Comparison of ENCODE assay signal across 7 mouse cellular contexts in genomic region chr10:78458348-78459111, GRCm38 (mm10). TPM values are rescaled to one million over a fixed set of nuclear protein-coding genes. Genes with fewer than 3 reads are reported as not detected.
A peak's percentile ranks its signal among the peaks of the same experiment; 100 is the strongest.
DNase-seq lines count a peak whose midpoint lies in the region; ATAC-seq lines count a peak whose summit lies in the region.

No protein-coding gene starts in this region.

- 65% methylated on average over 5 of the region's 5 CpGs for WGBS in forebrain, embryonic 12.5 days
- 64% methylated on average over 5 of the region's 5 CpGs for WGBS in midbrain, embryonic 15.5 days

- H3K36me3 ChIP-seq in forebrain, embryonic 12.5 days (replicated peaks): no peaks in the 10 kb centered on the region
- no peaks in the 10 kb centered on the region for H3K36me3 ChIP-seq in midbrain, embryonic 15.5 days (replicated peaks)

- no peaks in the 10 kb centered on the region for H3K9me3 ChIP-seq in forebrain, embryonic 12.5 days
- H3K9me3 ChIP-seq in midbrain, embryonic 15.5 days: no peaks in the 10 kb centered on the region

- no peak overlapping the region for H3K4me3 ChIP-seq in forebrain, embryonic 12.5 days (replicated peaks)
- no peak overlapping the region for H3K4me3 ChIP-seq in midbrain, embryonic 15.5 days

- H3K4me1 ChIP-seq in forebrain, embryonic 12.5 days: peaks cover 5% of the 10 kb centered on the region
- H3K4me1 ChIP-seq in midbrain, embryonic 15.5 days: peaks cover 30% of the 10 kb centered on the region

- no peak overlapping the region for H3K27ac ChIP-seq in forebrain, embryonic 12.5 days
- peak overlapping the region; percentile 48; the same call in 1 of the 2 replicates for H3K27ac ChIP-seq in midbrain, embryonic 15.5 days

- DNase-seq in right cerebral cortex, adult 18-20 months: peak; percentile 60
- DNase-seq in right cerebral cortex, postnatal 36 days (ENCODE audit: low spot score in 2 of 2): no peak
- no peak for DNase-seq in ovary, postnatal 10 days (ENCODE audit: low spot score)
- DNase-seq in cerebellum, adult 9-10 months: no peak

- H3K9ac ChIP-seq in forebrain, embryonic 12.5 days: no peak overlapping the region
- H3K9ac ChIP-seq in midbrain, embryonic 15.5 days: no peak overlapping the region

- H3K4me2 ChIP-seq in forebrain, embryonic 12.5 days: no peak overlapping the region
- H3K4me2 ChIP-seq in midbrain, embryonic 15.5 days: no peak overlapping the region

- peak; percentile 12; the same call in 1 of the 2 replicates for ATAC-seq in forebrain, embryonic 12.5 days (ENCODE audit: low FRiP score)
- ATAC-seq in inflammation-experienced regulatory T-cells, adult 6 months: peak; percentile 25
- ATAC-seq in midbrain, embryonic 15.5 days (replicated peaks): no peak; the same call in 1 of the 2 replicates

- H3K27me3 ChIP-seq in forebrain, embryonic 12.5 days: peaks cover 3% of the 10 kb centered on the region; the same call in 1 of the 2 replicates
- H3K27me3 ChIP-seq in midbrain, embryonic 15.5 days (replicated peaks): no peaks in the 10 kb centered on the region

RNA-seq across cellular contexts. Expression of gene Pdxk, which starts 6.2 kb away (rescaled TPM):
- polyA plus RNA-seq in forebrain, embryonic 12.5 days (2016; fragmentation: Nextera tagmentation; extraction: Ambion mirVana): 9.0 and 10.0 TPM in 2 replicates
- polyA plus RNA-seq in inflammation-experienced regulatory T-cells, adult 6 months (2017; shearing (Covaris generic)): 10 to 100 TPM in 1 of 3 experiments, 1 to 10 TPM in 2; 6.3 to 11.6 (median 9.0) TPM
- polyA plus RNA-seq in midbrain, embryonic 15.5 days (2015; fragmentation: Nextera tagmentation; extraction: Ambion mirVana): 48.9 and 52.3 TPM in 2 replicates

RNA-seq across cellular contexts. Expression of gene Cstb, which starts 33.1 kb away (rescaled TPM):
- polyA plus RNA-seq in forebrain, embryonic 12.5 days (2016; fragmentation: Nextera tagmentation; extraction: Ambion mirVana): 118 and 120 TPM in 2 replicates
- polyA plus RNA-seq in inflammation-experienced regulatory T-cells, adult 6 months (2017; shearing (Covaris generic)): 100 to 1,000 TPM; 160 to 186 (median 183) TPM
- polyA plus RNA-seq in midbrain, embryonic 15.5 days (2015; fragmentation: Nextera tagmentation; extraction: Ambion mirVana): 83.9 and 92.7 TPM in 2 replicates

RNA-seq across cellular contexts. Expression of gene Rrp1, which starts 45.7 kb away (rescaled TPM):
- polyA plus RNA-seq in forebrain, embryonic 12.5 days (2016; fragmentation: Nextera tagmentation; extraction: Ambion mirVana): 326 and 329 TPM in 2 replicates
- polyA plus RNA-seq in inflammation-experienced regulatory T-cells, adult 6 months (2017; shearing (Covaris generic)): 100 to 1,000 TPM in 2 of 3 experiments, 10 to 100 TPM in 1; 90.6 to 113 (median 101) TPM
- 419 and 432 TPM in 2 replicates for polyA plus RNA-seq in midbrain, embryonic 15.5 days (2015; fragmentation: Nextera tagmentation; extraction: Ambion mirVana)

RNA-seq across cellular contexts. Expression of gene Olfr1358, which starts 58.7 kb away (rescaled TPM):
- polyA plus RNA-seq in forebrain, embryonic 12.5 days (2016; fragmentation: Nextera tagmentation; extraction: Ambion mirVana): not detected in 2 replicates
- not detected for polyA plus RNA-seq in inflammation-experienced regulatory T-cells, adult 6 months (2017; shearing (Covaris generic))
- not detected in 2 replicates for polyA plus RNA-seq in midbrain, embryonic 15.5 days (2015; fragmentation: Nextera tagmentation; extraction: Ambion mirVana)
